Mouse (Mus musculus): ENCODE measurements around the gene Tchhl1. TPM values are rescaled to one million over a fixed set of nuclear protein-coding genes. Genes with fewer than 3 reads are reported as not detected.
A peak's percentile ranks its signal among the peaks of the same experiment; 100 is the strongest.
"Not testable (repeated sequence)": the region's sequence is repeated elsewhere in the genome, so short reads cannot be mapped to it uniquely, and the experiment has no call there.

Tchhl1 gene
- total RNA-seq (2021): 0.15 TPM in 1 of 2 replicates, not detected in the other
- long read RNA-seq, experiment 1: 0 reads
- long read RNA-seq, experiment 2: 0 reads

DNA sequence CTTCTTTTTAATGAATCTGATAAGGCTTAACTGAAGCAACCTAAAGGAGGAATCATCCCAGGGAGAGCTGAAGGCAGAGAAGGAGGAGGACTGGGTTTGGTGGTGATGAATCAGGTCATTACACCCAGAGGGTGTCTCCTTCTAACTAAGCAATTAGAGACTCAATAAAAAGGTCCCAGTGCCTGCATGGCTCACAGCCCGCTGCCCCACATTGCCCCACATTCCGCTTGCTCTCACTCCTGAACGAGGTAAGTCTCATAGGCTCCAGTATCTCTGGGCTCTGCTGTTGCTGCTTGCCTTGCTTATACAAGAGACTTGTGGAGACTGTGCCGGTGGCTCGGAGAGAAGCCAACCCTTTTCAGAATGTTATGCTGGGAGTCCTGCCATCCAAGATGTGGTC is at the start of gene Tchhl1:
TSS of gene Tchhl1 (plus strand) at position 194 of the 400 bp plus-strand sequence.
- no peak for DNase-seq

DNA sequence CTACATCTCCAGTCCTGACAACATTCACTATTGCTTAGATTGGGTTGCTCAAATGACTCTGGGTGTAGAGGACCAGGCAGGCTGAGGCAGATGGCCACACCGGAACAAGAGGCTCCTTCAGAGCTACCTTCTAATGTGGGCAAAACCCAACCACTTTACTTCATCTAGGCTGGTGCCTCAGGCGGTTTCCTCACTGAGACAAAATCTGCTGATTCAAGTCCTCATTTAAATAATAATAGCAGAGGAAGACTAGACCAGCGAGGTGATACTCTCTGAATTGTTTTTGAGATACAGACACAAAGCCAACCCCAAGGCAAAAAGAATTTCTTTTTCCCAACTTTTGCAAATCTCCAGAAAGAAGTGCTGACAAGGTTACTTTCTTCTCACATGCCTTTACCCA is 36.9 kb upstream of the Tchhl1 start:
- no peak for DNase-seq

DNA sequence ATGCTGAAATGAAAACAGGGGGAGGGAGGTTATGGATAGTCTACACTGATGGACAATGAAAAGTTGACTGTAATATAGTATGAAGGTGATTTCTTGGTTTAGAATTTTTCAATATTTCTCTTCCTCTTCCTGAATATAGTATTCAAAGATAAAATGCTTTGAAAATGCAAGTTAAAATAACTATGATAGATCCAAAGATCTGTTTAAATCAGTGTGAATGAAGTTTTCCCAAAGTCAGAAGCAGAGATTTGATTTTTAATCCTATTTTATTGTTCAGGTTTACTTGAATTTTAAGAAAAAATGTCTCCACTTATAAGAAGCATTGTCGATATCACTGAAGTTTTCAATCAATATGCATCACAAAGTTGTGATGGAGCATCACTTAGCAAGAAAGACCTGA is 26.5 kb upstream of the Tchhl1 start, which contains the start of gene Tchh:
TSS of gene Tchh (plus strand) at position 301 of the 400 bp plus-strand sequence.
- DNase-seq: no peak

DNA sequence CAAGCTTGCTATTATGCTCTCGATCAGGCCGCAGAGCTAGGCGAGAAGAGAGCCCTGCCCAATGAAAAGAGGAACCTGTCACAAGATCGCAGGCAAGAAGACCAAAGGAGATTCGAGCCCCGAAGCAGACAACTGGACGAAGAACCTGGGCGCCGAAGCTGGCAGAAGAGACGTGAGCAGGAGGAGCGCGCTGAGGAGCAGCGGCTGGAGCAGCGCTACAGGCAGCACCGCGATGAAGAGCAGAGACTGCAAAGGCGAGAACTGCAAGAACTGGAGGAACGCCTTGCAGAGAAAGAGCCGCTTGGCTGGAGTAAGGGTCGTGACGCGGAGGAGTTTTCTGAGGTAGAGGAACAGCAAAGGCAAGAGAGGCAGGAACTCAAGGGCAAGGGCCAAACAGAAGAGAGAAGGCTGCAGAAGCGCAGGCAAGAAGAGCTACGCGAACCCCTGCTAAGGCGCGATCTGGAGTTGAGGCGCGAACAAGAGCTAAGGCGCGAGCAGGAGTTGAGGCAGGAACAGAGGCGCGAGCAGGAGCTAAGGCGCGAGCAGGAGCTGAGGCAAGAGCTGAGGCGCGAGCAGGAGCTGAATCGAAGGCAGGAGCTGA is 25.0 kb upstream of the Tchhl1 start:
- peak; percentile 8 for DNase-seq

DNA sequence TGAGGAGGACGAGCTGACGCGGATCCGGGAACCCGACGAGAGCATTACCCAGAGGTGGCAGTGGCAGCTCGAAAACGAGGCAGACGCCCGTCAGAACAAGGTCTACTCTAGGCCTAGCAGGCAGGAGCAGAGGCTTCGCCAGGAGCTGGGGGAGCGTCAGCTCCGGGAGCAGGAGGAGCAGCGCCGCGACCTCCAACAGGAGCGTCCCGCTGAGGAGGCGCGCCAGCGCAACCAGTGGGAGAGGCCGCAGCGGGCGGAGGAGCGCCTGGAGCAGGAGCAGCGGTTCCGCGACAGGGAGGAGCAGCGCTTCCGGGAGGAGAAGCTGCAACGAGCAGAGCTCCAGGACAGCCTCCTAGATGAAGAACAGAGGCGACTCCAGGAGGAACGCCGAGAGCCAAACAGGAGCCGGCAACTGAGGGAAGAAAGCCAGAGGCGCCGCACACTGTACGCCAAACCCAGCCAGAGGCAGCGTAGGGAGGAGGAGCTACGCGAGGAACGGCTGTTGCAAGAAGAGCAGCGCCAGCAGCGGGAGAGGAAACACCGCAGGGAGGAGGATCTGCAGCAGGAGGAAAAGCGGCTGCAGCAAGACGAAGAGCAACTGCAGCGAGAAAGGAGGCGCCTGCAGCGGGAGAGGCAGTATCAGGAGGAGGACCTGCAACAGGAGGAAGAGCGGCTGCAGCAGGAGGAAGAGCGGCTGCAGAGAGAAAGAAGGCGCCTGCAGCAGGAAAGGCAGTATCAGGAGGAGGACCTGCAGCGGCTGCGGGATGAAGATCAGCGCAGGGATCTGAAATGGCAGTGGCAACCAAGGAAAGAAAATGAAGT is 24.0 kb upstream of the Tchhl1 start:
- peak; percentile 72 for DNase-seq

DNA sequence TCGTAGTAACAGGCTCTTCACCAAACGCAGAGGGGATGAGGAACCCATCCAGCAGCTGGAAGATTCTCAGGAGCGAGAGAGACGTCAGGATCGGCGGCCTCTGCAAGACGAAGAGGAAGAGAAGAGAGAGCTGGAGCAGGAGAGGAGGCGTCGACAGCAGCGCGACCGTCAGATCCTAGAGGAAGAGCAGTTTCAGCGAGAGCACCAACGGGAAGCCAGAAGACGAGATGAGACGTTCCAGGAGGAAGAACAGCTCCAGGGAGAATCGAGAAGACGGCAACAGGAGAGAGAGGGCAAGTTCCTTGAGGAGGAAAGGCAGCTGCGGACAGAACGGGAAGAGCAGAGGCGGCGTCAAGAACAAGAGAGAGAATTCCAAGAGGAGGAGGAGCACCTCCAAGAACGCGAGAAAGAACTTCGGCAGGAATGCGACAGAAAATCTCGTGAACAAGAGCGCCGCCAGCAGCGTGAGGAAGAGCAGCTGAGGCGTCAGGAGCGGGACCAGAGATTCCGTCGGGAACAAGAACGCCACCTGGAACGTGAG is 23.3 kb upstream of the Tchhl1 start:
- peak; percentile 15 for DNase-seq

DNA sequence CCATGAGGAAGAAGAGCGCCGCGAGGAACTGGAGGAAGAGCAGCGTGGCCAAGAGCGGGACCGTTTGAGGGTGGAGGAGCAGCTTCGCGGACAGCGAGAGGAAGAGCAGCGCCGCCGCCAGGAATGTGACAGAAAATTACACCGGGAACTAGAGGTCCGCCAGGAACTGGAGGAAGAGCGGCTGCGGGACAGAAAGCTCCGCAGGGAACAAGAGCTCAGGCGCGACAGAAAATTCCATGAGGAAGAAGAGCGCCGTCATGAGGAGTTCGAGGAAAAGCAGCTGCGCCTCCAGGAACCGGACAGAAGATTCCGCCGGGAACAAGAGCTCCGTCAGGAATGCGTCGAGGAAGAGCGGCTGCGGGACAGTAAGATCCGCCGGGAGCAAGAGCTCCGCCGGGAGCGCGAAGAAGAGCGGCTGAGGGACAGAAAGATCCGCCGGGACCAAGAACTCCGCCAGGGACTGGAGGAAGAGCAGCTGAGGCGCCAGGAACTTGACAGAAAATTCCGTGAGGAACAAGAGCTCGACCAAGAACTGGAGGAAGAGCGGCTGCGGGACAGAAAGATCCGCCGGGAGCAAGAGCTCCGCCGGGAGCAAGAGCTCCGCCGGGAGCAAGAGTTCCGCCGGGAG is 22.3 kb upstream of the Tchhl1 start:
- DNase-seq: peak; percentile 20

DNA sequence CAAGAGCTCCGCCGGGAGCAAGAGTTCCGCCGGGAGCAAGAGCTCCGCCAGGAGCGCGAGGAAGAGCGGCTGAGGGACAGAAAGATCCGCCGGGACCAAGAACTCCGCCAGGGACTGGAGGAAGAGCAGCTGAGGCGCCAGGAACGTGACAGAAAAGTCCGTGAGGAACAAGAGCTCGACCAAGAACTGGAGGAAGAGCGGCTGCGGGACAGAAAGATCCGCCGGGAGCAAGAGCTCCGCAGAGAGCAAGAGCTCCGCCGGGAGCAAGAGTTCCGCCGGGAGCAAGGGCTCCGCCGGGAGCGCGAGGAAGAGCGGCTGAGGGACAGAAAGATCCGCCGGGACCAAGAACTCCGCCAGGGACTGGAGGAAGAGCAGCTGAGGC is 21.8 kb upstream of the Tchhl1 start:
- DNase-seq: peak; percentile 28

DNA sequence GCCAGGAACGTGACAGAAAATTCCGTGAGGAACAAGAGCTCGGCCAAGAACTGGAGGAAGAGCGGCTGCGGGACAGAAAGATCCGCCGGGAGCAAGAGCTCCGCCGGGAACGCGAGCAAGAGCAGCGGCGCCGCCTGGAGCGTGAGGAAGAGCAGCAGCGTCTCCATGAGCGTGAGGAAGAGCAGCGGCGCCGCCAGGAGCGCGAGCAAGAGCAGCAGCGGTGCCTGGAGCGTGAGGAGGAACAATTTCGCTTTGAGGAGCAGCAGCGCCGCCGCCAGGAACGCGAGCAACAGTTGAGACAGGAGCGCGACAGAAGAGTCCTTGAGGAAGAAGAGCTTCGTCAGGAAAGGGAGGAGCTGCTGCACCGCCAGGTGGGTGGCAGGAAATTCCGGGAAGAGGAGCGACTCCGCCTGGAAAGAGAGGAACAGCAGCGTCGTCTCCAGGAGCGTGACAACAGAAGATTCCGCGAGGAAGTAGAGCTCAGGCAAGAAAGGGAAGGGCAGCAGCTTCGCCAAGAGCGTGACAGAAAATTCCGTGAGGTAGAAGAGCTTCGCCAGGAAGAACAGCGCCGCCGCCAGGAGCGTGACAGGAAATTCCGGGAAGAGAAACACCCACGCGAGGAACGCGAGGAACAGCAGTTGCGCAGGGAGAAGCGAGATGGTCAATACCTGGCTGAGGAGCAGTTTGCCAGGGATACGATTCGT is 21.3 kb upstream of the Tchhl1 start:
- peak; percentile 50 for DNase-seq

DNA sequence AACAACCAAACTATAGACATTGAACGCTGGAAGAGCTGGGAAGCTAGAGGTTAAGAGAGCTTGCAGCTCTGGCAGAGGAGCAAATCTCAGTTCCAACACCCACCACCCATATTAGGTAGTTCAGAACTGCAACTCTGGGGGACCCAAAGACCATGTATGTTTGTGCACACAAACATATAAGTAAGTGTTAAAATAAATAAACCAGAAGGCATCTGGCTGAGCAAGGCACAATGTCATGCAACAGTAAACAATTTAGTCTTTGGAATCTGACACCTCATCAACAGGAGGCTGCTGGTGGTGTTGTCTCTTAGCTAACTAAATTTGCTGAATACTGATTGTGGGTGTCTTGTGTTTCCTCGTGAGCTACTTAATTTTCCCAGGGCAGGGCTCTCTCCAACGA is 2.0 kb upstream of the Tchhl1 start:
- no peak for DNase-seq

DNA sequence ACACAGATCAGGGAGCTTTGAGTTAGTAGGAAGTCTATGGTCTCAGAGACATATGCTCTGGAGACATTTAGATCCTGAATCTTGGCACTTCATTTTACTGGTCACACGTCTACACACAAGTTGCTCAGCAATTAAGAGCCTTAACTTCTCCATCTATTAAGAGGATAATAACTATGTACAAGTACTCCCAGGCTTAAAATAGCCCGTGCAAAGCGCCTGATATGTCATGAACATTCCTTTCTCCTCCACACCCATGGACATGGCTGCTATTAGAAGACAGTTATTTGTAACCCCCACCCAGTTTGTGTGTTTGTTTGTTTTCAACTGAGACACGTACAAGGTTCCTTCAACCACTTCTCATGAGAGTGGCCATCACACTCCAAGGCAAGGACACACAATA is 1.4 kb upstream of the Tchhl1 start:
- no peak for DNase-seq

DNA sequence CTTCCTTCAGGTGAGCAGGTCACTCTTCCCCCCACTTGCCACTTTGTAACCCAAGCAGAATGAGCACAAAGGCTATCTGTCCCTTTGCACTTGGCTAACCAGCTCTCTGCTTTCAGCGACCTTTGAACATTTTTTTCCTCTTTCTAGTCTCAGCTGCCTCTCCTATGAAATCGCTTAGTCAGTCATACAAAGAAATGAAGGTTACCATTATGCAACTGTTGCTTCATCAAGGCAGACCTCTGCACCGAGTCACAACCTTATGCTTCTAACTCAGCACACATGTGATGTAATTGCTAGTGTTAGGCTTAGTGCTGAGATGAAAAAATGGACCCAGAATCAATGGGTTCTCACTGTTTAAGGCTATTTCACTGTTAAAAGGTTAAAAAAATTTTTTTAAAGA is 1.1 kb downstream of the Tchhl1 start:
- DNase-seq: no peak

DNA sequence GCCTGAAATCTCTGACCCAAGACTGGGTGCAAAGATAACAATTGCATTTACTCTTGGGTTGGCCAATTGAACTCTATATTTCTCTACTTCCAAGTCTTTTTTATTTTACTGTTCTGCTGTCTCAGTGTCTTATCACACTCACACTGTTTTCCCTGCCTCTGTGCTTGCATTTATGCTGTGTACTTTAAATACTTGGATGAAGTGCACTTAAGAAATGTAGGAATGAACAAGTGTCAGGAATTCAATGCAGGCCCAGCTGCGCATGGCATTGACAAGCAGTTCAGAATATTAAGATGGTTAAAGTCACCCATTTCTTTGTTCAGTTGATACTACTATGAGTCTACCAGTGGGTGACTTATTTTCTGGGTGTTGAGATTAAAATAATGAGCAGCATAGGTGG is 11.5 kb downstream of the Tchhl1 start:
- DNase-seq: no peak

DNA sequence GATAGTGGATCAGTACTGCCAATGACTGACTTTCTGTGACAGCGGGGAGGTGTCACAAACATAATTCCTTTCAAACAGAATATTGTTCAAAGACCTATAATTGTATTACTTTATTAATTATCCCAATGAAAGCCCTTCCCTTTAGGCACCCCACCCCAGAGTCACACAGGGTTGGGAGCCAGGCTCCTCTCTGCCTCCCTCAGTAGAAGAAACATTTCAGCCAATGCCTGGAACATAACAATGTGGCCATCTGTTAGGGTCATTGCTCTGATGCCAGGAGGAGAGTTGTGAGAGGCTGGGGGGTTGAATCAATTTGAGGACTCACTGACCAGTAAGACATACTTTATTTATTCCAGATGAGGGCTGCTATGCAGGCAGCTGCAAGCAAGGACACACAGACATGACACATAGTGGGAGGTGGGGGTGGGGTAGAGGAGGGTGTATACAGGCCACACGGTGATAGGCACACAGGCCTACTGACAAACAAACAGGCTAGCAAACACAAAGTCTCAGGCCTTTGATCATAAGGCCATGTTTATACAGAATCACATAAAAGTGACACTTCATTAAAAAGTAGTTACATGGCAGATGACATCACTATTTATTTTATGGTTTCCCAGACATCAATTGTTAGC is 13.5 kb downstream of the Tchhl1 start:
- no peak for DNase-seq

DNA sequence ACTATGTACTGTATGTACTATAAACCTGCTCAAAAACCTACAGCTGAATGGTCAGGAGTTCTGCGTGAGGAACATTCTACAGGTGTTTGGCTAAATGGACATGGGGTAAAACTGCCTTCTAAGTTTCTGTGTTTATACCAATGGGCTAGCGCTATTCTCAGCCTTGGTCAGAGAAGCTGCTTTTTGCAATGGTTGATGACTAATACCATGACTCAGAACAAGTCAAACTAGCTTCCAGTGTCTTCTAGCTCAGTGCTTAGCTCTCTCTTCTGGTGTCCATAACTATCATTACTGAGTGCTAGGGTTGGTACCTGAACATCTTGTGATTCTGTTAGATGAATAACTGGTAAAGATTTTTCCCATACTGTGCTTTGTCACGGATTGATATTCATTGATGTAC is 17.1 kb downstream of the Tchhl1 start:
- DNase-seq: no peak

DNA sequence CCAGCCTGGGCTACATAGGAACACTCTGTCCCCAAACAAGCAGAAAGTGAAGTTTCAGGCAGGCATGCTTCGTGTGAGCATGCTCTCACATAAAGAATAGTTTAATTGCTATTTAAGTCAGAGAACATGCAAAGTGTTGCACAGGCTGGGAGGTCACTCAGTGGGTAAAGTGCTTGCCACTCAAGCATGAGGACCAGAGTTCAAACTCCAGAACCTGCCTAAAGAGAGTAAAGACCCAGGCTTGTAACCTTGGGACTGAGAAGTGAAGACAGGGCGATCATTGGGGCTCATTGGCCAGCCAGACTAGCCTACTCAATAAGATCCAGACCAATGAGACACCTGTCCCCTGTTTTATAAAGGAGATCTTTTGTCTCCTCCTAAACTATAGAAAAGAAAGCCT is 20.0 kb downstream of the Tchhl1 start:
- no peak for DNase-seq

DNA sequence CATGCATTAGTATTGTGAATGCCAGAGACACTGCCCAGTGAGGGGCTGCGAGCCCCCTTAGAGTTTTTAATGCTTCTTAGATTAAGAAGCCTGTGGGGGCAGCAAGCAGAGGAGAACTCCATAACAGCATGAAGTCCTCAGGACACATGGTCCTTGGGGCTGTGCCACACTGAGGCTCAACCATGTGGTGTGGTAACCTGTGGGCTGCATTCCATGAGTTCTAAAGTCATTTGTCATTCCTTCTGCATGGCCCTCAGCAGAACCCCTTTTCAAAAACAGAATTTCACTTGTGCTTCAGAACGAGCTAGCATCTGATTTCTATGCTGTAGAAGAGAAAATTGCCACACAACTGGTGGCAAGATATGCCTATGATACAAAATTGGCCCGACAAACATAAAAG is 23.6 kb downstream of the Tchhl1 start:
- no peak for DNase-seq

DNA sequence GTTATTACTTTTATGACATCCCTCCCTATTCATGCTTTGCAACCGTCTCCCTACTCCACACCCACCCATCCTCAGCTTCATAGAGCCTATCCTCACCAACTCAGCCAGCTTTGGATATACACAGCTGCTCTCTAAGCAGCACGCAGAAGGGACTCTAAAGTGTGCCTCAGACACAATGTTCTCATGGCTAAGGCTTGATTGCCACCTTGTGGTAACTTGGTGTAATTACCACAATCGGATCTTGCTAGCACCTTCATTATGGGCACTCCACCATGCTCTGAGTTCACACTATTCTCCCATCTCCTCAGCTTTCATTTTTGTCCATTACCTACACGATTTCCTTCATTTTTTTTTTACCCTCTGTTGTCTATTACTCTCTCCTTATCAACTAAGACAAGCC is 25.4 kb downstream of the Tchhl1 start:
- DNase-seq: peak; percentile 59

DNA sequence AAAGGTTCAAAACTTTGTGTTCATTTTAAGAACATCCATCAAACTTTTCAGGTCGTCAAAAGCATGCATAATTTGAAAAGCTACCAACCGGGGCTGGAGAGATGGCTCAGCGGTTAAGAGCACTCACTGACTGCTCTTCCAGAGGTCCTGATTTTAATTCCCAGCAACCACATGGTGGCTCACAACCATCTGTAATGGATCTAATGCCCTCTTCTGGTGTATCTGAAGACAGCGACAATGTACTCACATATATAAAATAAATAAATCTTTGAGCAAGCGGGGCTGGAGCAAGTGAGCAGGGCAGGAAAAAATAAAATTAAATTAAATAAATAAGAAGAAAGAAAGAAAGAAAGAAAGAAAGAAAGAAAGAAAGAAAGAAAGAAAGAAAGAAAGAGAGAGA is 26.2 kb downstream of the Tchhl1 start:
- not testable (repeated sequence) for DNase-seq

DNA sequence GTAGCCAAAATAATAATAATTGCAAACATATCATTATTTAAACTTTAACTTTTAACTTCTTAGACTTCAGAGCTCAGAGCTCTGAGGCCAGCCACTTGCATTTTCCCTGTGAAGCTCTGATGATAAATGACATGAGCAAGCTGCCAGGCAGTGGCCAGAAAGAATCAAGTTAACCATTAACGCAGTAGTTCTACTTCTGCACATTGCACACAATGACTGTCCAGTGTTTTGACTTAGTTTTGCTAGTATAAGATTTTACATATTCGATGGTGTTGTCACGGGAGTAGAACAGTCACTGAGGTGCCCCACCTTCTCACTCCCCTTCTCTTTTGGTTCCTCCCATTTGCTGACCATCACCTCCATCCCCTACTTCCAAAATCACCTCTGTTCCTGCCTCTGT is 28.6 kb downstream of the Tchhl1 start:
- no peak for DNase-seq

DNA sequence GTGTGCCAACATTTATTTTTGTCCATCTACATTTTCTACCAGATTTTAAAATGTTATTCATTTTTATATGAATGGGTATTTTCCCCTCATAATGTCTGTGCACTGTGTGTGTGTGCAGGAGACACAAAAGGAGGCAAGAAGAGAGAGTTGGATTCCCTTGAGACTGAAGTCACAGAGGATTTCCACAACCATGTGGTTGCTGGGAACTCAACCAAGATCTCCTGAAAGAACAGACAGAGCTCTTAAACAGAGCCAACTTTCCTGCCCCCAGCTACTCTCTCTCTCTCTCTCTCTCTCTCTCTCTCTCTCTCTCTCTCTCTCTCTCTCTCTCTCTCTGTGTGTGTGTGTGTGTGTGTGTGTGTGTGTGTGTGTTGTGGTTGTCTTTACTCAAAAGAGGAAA is 30.6 kb downstream of the Tchhl1 start:
- no peak for DNase-seq
